Mouse (Mus musculus): ENCODE measurements around the gene Gpr146.
"Not testable (repeated sequence)": the region's sequence is repeated elsewhere in the genome, so short reads cannot be mapped to it uniquely, and the experiment has no call there.

The Gpr146 gene

DNA sequence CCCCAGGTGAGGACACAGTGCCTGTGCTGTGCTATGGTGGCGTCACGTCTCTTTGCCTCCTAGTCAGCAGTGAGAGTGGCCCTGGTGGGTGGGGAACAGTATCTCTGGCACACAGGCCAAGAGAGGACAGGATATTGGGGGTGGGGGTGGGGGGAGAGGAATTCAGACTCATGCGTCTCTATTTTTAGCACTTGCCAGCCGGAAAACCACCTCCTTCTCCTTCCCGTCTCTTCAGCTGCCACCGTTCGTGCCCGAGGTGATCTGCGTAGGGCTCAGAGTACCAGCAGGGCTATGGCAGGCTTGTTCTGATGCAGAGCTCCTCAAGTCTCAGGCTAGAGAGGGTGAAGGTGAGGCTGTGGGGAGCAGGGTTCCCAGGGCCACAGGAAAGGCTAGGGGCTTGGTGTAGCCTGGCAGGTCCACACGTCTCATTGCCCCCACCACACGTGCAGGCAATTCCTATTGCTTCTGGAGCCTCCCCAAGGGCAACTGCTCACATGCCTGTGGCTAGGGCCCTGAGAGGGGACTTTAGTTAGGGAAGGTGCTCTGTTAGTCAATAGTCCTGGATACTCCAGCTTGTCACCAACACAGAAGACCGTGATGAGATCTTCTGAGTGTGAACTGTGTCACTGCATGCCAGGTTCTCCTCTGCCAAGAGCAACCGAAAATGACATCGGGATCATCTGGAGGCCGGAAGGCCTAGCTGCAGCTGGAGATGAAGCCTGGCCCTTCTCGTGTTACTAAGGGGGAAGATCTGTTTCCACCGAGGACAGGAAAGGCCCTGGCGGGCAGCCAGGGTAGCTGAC is at the start of gene Gpr146:
TSS of gene Gpr146 (plus strand) at position 230 of the 803 bp plus-strand sequence.
- no peak for DNase-seq (ENCODE audit: low spot score)

DNA sequence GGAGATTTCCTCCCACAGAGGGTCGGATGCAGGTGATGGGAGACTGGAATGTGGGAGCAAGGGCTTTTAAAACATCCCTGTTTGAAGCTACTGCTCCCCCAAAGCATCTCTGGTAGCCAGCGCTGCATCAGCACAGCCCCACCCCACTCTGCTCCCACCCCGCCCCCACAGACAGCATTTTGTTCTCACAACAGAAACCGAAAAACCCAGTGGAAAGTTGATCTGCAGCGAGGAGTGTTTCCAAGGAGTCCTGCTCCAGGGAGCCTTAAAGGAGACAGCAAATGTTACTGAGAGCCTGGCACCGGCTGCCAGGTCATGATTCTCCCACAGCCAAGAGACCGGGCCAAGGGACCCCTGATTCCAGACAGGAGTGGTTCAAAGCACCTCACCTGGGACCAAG is 46.7 kb upstream of the Gpr146 start:
- DNase-seq (ENCODE audit: low spot score) = no peak

DNA sequence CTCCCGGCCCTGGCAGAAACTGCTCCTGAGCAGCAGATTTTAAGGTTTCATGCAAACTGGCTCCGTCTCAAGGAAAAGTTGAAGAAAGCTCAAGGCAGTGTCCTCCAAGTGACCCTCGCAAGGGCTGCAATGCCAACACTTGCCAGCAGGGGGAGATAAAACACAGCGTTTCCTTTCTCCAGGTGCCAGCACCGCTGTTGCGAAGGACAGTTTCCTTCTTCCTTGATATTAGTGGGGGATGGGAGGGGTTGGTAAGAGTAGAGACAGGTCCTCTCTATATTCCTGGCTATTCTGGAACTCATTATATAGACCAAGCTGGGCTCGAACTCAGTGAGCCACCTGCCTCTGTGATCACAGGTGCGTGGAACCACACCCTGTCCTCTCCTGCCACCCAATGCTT is 45.8 kb upstream of the Gpr146 start:
- peak; percentile 71 for DNase-seq (ENCODE audit: low spot score)

DNA sequence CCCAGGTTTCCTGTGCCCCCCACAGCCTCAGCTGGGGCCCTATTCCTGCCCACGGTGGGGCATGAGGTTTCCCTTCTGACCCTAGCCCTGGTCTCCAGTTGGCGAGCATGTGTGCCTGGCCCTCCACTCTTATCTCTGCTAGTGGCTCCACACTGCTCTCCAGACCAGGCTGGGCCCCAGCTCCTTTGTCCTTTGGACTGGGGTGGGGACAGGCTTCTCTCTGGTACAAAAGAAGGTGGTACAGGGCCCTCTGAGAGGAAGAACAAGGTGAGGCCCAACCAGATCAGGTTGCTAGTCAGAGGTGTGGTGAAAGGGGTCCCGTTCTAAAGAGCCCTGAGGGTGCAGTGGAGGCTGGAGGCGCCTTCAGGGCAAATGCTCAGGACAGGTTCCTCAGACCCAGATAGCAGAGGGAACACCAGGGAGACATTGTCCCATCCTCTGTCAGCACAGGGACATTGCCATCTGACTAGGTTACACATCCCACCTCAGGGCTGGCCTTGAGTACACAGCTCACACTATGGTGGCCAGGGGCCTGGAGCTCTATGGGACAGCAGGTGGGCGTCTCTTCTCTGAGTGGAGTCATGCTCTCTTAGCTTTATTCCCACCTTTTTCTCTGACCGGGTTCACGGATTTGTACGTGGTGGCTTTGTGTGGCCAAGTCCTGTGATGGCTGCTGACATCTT is 44.8 kb upstream of the Gpr146 start:
- no peak for DNase-seq (ENCODE audit: low spot score)

DNA sequence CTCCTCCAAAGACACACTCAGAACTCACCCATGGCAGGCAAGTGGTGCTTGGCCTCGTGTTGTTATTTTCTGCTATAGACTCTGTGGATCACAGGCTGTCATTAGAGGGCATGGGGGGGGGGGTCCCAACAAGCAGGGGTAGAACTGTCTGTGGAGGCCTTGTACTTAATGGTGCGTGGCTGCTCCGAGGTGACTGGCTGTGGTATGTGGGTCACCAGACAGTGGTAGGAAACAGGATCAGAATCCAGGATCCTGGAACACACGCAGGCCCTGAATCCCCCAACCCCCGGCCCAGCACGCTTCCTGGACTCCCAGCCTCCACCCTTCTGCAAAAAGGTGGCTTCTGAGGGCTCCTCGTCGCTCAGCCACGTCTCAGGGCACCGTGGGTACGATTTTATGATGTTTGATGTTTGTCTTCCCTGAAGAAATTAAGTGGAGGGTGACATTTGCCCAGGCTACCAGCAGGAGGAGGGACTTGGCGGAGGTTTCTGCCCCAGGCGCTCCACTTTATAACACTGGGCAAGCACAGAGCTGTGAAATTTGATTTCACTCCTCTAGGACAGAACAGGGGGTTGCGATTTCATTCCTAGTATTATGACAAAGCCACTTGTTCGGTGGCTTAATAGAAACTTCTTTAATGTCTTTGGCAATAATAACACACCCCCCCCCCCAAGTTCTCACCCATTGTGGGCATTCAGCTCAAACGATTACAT is 44.0 kb upstream of the Gpr146 start:
- no peak for DNase-seq (ENCODE audit: low spot score)

DNA sequence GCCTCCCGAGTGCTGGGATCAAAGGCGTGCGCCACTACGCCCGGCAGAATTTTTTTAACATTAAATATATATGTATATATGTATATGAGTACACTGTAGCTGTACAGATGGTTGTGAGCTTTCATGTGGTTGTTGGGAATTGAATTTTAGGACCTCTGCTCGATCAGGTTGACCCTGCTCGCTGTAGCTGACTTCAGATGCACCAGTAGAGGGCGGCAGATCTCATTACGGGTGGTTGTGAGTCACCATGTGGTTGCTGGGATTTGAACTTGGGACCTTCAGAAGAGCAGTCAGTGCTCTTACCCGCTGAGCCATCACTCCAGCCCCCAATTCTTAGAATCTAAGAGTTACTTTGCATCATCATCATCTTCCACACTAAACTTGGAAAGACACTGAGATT is 43.1 kb upstream of the Gpr146 start:
- DNase-seq (ENCODE audit: low spot score) = not testable (repeated sequence)

DNA sequence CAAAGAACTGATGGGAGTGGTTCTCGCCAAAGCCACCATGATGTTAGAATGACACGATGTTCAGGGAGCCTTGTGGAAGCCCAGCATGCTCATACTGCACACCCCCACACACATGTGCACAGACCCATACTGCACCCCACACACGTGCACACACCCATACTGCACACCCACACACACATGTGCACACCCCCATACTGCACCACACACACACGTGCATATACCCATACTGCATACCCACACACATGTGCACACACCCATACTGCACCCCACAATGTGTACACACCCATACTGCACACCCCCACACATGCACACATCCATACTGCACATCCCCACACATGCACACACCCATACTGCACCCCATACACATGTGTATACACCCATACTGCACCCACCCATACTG is 41.9 kb upstream of the Gpr146 start:
- DNase-seq (ENCODE audit: low spot score) = no peak

DNA sequence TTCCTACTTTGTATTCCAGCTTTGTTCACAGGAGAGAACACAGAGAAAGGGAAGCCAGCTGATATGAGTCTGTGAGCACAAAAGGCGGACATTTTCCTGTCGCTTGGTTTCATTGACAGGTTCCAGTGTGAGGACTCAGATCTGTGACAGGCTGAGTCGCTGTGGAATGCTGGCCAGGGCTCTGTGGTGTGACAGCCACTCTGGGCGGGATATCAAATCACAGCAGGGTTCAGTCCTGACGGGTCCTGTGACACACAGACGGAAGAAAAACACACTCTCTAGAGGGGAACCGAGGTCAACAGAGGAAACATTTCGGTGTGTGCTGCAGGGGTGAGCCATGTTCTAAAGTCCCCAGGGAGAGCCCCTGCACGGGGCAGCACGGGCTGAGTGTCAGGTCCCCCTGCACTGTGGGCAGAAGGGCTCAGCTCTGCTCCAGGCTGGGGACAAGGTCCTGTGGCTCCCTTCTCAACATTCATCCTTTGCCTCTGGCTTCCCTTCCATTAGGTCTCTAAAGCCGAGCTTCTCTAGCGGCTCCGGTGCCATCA is 39.6 kb upstream of the Gpr146 start:
- DNase-seq (ENCODE audit: low spot score) = no peak

DNA sequence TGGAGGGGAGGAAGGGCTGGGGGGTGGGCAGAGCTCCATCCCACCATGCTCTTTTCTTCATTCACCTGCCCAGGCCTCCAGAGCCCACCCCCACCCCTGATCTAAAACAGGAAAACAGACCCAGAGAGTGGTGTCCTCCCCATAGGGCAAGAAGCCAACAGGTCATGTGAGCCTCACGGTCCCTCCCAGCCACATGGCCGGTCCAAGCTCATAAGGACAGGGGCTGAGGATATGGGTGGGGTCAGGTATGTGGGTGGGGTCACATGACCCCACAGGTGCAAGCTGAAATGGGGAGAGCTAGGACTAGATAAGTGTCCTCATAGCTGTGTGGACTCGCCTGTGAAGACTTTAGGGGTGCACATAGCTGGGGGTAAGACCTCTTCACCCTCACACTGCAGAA is 39.1 kb upstream of the Gpr146 start:
- DNase-seq (ENCODE audit: low spot score) = no peak

DNA sequence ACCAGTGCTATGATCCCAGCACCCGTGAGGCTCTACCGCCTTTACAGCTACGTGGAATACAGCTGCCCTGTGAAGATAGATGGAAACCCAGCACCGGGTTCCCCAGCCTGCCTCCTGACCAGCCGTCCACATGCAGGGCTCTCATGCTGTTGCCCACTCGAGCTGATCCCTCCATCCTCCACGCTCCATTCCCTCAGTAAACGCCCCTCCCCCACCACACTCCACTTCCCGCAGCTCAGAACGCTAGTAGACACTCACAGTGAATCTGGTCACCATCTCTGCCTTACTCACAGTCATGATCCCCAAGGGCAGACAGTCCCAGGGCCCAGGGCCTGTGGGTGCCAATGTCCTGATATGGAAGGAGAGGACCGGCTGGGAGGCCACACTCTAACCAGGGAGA is 38.6 kb upstream of the Gpr146 start:
- no peak for DNase-seq (ENCODE audit: low spot score)

DNA sequence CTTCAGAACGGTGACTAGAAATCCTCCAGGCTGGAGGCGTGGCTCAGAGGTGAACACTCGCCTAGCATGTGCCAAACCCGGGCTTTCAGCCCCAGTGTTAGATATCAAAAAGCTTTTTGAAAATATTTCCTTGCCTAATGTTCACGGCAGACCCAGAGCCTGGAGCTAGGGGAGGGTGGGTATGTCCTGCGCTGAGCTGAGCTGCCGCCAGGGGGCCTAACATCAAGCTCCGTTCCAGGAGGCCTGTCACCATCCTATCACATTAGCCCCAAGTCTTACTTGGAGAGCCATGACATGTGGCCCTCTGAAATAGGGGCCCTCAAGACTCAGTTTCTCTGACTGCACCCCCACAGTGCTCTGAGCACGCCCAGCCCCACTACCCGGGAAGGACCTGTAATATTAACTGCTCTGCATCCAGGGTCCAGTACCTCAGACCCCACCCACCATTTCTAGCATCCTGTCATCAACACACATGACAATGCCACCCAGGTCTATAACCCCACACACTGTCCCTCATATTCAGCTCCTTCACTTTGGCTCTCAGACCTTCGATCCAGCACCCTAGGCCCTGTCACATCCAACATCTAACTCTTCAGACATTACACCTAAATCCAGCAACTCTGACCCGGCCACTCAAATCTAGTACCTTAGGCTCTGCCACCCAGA is 33.3 kb upstream of the Gpr146 start:
- no peak for DNase-seq (ENCODE audit: low spot score)

DNA sequence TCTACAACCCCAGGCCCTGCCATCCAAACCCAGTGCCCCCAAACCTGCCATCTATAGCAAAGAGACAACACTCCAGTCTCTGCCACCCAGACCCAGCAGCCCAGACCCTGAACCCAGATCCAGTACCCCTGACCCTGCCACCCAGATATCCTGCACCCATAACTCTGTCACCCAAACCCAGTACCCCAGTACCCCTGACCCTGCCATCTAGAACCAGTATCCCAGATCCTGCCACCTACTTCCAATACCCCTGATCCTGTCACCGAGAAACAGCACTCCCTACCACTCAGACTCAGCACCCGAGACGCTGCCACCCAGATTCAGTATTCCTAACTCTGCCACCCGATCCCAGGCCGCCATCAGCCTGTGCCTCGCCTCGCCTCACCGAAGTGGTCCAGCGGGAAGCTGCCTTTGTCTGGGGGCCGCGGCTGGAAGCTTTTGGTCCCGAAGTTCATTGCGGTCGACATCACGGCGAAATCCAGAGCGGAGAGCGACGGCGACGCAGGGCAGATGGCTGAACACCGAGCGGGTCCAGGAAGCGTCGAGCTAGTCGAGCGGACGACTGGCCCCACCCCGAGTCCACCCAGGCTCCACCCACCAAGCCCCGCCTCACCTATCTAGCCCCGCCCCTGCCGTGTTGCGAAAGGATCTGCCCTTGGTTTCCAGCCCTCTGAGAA is 32.7 kb upstream of the Gpr146 start:
- DNase-seq (ENCODE audit: low spot score) = peak; percentile 88

DNA sequence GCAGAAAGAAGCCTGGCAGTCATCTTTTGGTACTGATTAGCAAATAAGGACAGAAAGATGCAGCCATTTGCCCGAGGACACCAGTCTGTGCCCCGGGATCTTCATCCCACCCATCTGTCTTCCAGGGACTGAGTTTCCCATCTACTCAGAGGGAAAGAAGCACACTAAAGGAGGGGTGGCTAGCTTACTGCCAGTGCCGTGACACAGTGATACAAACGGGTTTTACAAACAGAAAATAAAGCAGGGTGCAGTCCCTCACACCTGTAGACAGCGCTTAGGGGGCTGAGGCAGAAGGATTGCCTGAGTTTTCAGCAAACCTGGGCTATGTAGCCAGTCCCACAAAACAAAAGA is 32.2 kb upstream of the Gpr146 start:
- no peak for DNase-seq (ENCODE audit: low spot score)

DNA sequence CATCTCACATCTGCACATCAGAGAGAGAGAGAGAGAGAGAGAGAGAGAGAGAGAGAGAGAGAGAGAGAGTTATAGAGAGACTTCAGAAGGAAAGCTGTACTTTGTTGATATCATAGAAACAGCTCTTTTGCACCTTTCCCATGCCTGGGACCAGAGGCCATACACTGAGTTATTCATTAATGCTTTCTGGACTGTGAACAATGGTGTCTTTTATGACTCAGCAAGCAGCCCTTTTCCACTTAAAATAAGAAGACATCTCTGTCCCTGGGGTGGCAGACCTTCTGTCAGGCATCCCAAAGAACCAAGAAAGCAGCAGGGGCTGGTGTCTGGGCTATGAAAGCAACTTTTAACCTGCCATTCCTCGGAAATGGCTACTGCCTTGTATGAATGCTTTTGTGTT is 30.3 kb upstream of the Gpr146 start:
- no peak for DNase-seq (ENCODE audit: low spot score)

DNA sequence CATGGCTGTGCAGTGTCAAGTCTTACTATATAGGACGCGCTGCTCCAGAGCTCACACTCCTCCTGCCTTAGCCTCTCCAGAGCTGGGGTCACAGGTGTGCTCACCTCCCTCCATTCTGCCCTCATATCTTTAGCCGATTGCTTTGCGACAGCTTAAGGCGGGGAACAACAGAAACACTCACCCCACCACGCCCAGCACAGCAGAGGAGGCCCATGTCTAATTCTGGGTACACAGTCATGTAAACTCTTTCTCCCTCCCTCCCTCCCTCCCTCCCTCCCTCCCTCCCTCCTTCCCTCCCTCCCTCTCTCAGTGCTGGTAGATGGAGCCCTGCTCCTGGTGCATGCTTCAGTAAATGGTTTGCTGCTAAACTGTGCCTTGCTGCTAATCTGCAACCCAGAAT is 27.8 kb upstream of the Gpr146 start:
- DNase-seq (ENCODE audit: low spot score) = no peak

DNA sequence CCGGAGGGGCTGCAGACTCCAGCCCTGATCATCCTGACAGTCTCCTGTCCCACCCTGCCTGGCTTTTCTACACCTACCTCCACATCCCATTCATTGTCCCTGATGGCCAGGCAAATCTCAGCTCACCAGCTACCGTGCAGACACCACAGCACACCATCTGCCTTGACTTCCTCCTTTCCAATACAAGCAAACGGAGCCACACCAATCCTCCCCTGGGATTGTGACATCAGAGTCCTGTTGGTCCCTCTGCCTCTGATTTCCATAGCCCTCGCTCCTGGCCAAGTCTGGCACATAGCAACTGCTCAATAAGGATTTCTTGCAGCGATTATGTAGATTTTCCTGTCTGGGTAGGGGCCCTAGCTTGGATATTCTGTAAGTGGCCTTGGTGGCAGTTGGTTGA is 26.4 kb upstream of the Gpr146 start, which contains the start of gene Cox19:
TSS of gene Cox19 (minus strand) at position 285 of the 400 bp plus-strand sequence.
- no peak for DNase-seq (ENCODE audit: low spot score)

DNA sequence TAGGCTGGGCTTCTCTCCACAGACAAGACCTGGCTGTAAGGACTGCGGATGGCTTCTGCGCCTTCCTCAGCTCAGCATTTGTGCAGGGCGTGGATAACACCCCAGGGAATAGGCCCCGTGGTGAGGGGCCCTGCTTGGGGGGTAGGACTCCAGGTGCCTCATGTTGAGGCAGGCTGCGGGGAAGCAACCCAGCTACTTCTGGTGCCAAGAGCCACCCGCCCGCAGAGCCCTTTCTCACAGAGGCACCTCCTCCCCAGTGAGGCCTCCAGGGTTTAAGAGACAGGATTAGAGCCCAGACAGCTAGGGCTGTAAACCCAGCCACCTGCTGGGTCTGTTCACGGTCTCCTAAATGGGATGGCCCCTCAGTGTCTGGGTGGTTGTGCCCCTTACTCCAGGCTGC is 25.9 kb upstream of the Gpr146 start:
- no peak for DNase-seq (ENCODE audit: low spot score)

DNA sequence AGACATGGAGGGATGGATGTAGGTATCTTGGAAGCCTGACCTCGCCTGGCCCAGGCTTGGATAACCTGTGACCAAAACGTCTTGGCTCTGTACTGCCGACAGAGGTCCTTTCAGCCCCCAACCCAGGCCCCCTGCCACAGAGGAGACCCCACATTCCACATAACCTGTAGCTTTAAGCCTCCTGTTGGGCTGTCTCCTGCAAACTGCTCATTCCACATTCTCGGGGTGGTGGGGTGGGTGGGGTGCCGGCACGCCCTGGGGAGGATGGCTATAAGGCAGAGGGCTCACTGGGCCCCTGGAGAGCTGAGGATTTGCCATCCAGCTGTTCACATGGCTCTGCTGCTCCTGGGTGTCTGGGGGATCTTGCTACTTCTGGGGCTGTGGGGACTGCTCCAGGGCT is 25.2 kb upstream of the Gpr146 start, which contains the start of gene Cyp2w1:
TSS of gene Cyp2w1 (plus strand) at position 301 of the 400 bp plus-strand sequence.
- no peak for DNase-seq (ENCODE audit: low spot score)

DNA sequence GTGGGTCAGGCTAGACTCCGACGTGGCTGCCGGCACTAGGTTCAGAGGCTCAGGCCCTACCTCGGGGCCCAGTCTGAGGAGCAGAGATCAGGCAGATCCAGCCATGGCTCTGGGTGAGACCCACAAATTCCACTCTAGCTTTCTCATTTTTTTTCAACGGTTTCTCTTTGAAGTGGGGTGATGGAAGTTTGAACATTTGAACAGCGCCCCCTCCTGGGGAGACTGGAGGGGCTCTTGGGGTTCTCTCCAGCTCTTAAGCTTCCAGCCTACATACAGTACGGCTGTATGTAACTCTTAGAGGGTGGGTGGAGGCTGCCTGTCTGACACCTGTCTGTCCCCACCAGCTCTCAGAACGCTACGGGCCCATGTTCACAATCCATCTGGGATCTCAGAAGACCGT is 24.0 kb upstream of the Gpr146 start:
- DNase-seq (ENCODE audit: low spot score) = no peak

DNA sequence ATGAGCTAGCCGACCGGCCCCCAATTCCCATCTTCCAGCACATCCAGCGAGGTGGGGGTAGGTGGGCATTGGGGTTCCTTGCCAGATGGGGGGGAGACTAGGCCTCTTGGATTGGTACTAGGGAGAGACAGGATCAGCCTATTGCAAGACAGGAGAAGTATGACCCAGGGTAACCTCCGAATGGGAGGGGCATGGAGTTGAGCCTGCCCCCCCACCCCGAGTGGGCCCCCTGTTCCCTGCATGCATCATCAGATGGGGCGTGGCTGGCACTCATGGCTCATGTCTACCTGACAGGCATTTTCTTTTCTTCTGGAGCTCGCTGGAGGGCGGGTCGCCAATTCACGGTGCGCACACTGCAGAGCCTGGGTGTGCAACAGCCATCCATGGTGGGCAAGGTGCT is 23.6 kb upstream of the Gpr146 start:
- DNase-seq (ENCODE audit: low spot score) = no peak

DNA sequence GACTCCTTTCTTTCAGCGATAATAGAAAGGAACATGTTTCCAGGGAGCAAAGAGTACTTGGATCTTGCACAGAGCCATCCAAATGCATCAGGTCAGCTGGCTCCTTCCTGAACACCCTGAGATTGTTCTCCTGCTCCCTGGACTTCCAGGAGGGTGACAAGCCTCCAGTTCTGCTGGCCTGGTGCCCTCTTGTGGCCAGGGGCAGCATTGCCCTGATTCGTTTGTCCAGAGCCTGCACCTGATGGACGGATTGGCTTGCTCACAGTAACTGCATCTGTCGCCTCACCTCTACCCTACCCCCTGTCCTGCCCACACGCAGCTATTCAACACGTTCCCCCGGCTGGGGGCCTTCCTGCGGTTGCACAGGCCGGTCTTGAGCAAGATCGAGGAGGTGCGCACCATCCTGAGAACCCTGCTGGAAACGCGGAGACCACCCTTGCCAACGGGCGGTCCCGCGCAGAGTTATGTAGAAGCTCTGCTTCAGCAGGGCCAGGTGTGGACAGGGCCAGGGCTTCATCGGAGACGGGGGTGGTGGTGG is 22.2 kb upstream of the Gpr146 start:
- peak; percentile 71 for DNase-seq (ENCODE audit: low spot score)
